Mouse (Mus musculus): ENCODE measurements at regions not wholly inside any gene's neighbourhood (a gene's known extent, or its start where the extent isn't known, plus 50 kb on each side); places are given as distances from the start of the nearest gene placed in this dataset.

DNA sequence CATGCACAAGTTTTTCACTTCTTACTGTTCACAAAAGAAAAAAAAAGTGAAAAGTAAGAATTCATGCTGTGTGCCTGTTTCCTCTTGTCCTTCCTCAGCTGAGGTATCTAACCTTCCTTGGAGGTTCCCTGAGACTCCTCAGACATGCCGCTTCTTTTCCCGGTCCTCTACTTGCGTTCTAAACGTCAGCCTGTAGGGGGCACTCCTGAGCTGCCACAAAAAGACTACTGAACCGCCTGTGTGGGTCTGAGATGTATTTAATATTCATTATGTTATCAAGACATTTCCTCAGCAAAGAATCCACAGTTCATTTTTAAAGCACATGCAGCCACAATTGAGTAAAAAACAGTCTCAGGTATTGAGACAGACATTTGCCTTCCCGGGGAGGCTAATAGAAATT is 554.6 kb downstream of the Plcl1 start:
- TF ChIP-seq POLR2A (IDR thresholded peaks at IDR 0.05; ENCODE audit: control insufficient read depth, extremely low read depth, insufficient read depth, low read length, poor library complexity) (no peak), CTCF (IDR thresholded peaks at IDR 0.05; ENCODE audit: borderline replicate concordance, control insufficient read depth, extremely low read depth, insufficient read depth, low read length, poor library complexity) (no peak)

All from thymus, adult 2 months (tissue).